ENCODE assay signal across 8 mouse cellular contexts in genomic region chr14:47364742-47365449, GRCm38 (mm10). TPM values are rescaled to one million over a fixed set of nuclear protein-coding genes. Genes with fewer than 3 reads are reported as not detected.
DNase-seq lines count a peak whose midpoint lies in the region; ATAC-seq and TF ChIP-seq lines count a peak whose summit lies in the region.

No protein-coding gene starts in this region.

- no peak overlapping the region for H3K4me3 ChIP-seq in hindbrain, embryonic 11.5 days (ENCODE audit: low read depth, low read length)
- H3K4me3 ChIP-seq in lung, embryonic 16.5 days (ENCODE audit: low read length): no peak overlapping the region
- peak overlapping the region; percentile 28 for H3K4me3 ChIP-seq in testis, adult 2 months (ENCODE audit: control insufficient read depth, low read depth, low read length)
- H3K4me3 ChIP-seq in cerebellum, adult 2 months (replicated peaks; ENCODE audit: insufficient read depth, low read depth, low read length): no peak overlapping the region

- peak; percentile 40 to 44 for DNase-seq in right cerebral cortex, postnatal 10 days (ENCODE audit: low spot score in 2 of 2)
- DNase-seq in right cerebral cortex, adult 18-20 months: no peak
- DNase-seq in embryo, embryonic 9.5 days (ENCODE audit: extremely low spot score): peak; percentile 42
- peak; percentile 50 for DNase-seq in hindbrain, embryonic 11.5 days (ENCODE audit: low spot score)
- DNase-seq in right cerebral cortex, postnatal 25 days: no peak
- DNase-seq in cerebellum, adult 2 months: no peak

- no peaks in the 10 kb centered on the region for H3K27me3 ChIP-seq in hindbrain, embryonic 11.5 days (ENCODE audit: control insufficient read depth, insufficient read depth, low read length)
- no peaks in the 10 kb centered on the region for H3K27me3 ChIP-seq in lung, embryonic 16.5 days (ENCODE audit: control insufficient read depth, insufficient read depth, low read depth, low read length)
- no peaks in the 10 kb centered on the region for H3K27me3 ChIP-seq in testis, adult 2 months (ENCODE audit: control insufficient read depth, insufficient read depth, low read length)
- H3K27me3 ChIP-seq in cerebellum, adult 2 months (ENCODE audit: control insufficient read depth, insufficient read depth, low read length): peaks cover 2% of the 10 kb centered on the region; the same call in 1 of the 2 replicates

- peak; percentile 59 for ATAC-seq in hindbrain, embryonic 11.5 days (ENCODE audit: low FRiP score)
- ATAC-seq in lung, embryonic 16.5 days (ENCODE audit: low read depth): no peak

- no peaks in the 10 kb centered on the region for H3K9me3 ChIP-seq in hindbrain, embryonic 11.5 days (ENCODE audit: control insufficient read depth, low read length)
- no peaks in the 10 kb centered on the region for H3K9me3 ChIP-seq in lung, embryonic 16.5 days (ENCODE audit: control insufficient read depth, low read length)

- 0 out of 2 replicates have a peak overlapping the region, but pooled peaks have one; percentile 14 for H3K4me2 ChIP-seq in hindbrain, embryonic 11.5 days (replicated peaks; ENCODE audit: low read depth, low read length)
- peak overlapping the region; percentile 35 for H3K4me2 ChIP-seq in lung, embryonic 16.5 days (ENCODE audit: low read depth, low read length)

- H3K27ac ChIP-seq in hindbrain, embryonic 11.5 days (ENCODE audit: low read depth, low read length): no peak overlapping the region
- no peak overlapping the region for H3K27ac ChIP-seq in lung, embryonic 16.5 days (ENCODE audit: low read length)
- H3K27ac ChIP-seq in testis, adult 2 months (ENCODE audit: control insufficient read depth, insufficient read depth, low read depth, low read length): no peak overlapping the region
- no peak overlapping the region for H3K27ac ChIP-seq in cerebellum, adult 2 months (ENCODE audit: insufficient read depth, low read length)

- H3K36me3 ChIP-seq in hindbrain, embryonic 11.5 days (ENCODE audit: control insufficient read depth, insufficient read depth, low read length): no peaks in the 10 kb centered on the region
- no peaks in the 10 kb centered on the region for H3K36me3 ChIP-seq in lung, embryonic 16.5 days (ENCODE audit: control insufficient read depth, insufficient read depth, low read length)
- no peaks in the 10 kb centered on the region for H3K36me3 ChIP-seq in testis, adult 2 months (ENCODE audit: control insufficient read depth, insufficient read depth, low read length)

- WGBS in hindbrain, embryonic 11.5 days: 46% methylated on average over 21 of the region's 21 CpGs
- 33% methylated on average over 21 of the region's 21 CpGs for WGBS in lung, embryonic 16.5 days
- 51% methylated on average over 21 of the region's 21 CpGs for WGBS in cerebellum, adult 2 months

- H3K9ac ChIP-seq in hindbrain, embryonic 11.5 days (ENCODE audit: low read depth, low read length): no peak overlapping the region
- no peak overlapping the region; the same call in 1 of the 2 replicates for H3K9ac ChIP-seq in lung, embryonic 16.5 days (ENCODE audit: low read length)

- no peak for TF ChIP-seq CTCF in testis, adult 2 months (IDR thresholded peaks at IDR 0.05; ENCODE audit: control insufficient read depth, insufficient read depth, insufficient replicate concordance, low read depth, low read length)
- no peak for TF ChIP-seq CTCF in cerebellum, adult 2 months (IDR thresholded peaks at IDR 0.05; ENCODE audit: borderline replicate concordance, insufficient read depth, low read depth, low read length)

- 0 out of 2 replicates have a peak, but pooled peaks cover 2% of the 10 kb centered on the region for H3K4me1 ChIP-seq in hindbrain, embryonic 11.5 days (replicated peaks; ENCODE audit: control insufficient read depth, insufficient read depth, low read length)
- peaks cover 15% of the 10 kb centered on the region; the same call in 1 of the 2 replicates for H3K4me1 ChIP-seq in lung, embryonic 16.5 days (replicated peaks; ENCODE audit: control insufficient read depth, insufficient read depth, low read length)
- H3K4me1 ChIP-seq in testis, adult 2 months (ENCODE audit: control insufficient read depth, insufficient read depth, low read length): peaks cover 7% of the 10 kb centered on the region
- peaks cover 5% of the 10 kb centered on the region for H3K4me1 ChIP-seq in cerebellum, adult 2 months (ENCODE audit: control insufficient read depth, insufficient read depth, low read length)

- TF ChIP-seq POLR2A in testis, adult 2 months (IDR thresholded peaks at IDR 0.05; ENCODE audit: control insufficient read depth, low read depth, low read length): no peak
- TF ChIP-seq POLR2A in cerebellum, adult 2 months (IDR thresholded peaks at IDR 0.05; ENCODE audit: borderline replicate concordance, insufficient read depth, low read length): no peak

RNA-seq across cellular contexts. Expression of gene Lgals3, which starts 2.7 kb away (rescaled TPM):
- 0.38 and 1.1 TPM in 2 replicates for polyA plus RNA-seq in hindbrain, embryonic 11.5 days (2014; fragmentation: Nextera tagmentation; extraction: Ambion mirVana)
- polyA plus RNA-seq in lung, embryonic 16.5 days (2015; fragmentation: Nextera tagmentation; extraction: Ambion mirVana): 67.9 and 98.7 TPM in 2 replicates
- 8.9 and 13.5 TPM in 2 replicates for polyA plus RNA-seq in testis, adult 2 months (2012; rRNA removed)
- 3.7 and 4.7 TPM in 2 replicates for polyA plus RNA-seq in cerebellum, adult 2 months (2012; rRNA removed)

RNA-seq across cellular contexts. Expression of gene Dlgap5, which starts 53.3 kb away (rescaled TPM):
- 59.9 and 63.2 TPM in 2 replicates for polyA plus RNA-seq in hindbrain, embryonic 11.5 days (2014; fragmentation: Nextera tagmentation; extraction: Ambion mirVana)
- polyA plus RNA-seq in lung, embryonic 16.5 days (2015; fragmentation: Nextera tagmentation; extraction: Ambion mirVana): 44.2 and 49.7 TPM in 2 replicates
- polyA plus RNA-seq in testis, adult 2 months (2012; rRNA removed): 5.3 and 5.9 TPM in 2 replicates
- polyA plus RNA-seq in cerebellum, adult 2 months (2012; rRNA removed): 0.22 and 0.31 TPM in 2 replicates

Comparison
In these comparisons a context has a peak if more than half of its experiments do, and no peak if none do; other contexts are left out.
1. DNase-seq: peak in right cerebral cortex, postnatal 10 days (2 of 2), embryo, embryonic 9.5 days (single experiment) and hindbrain, embryonic 11.5 days (single experiment); none in right cerebral cortex, adult 18-20 months (single experiment), right cerebral cortex, postnatal 25 days (single experiment) and cerebellum, adult 2 months (0 of 2).